Mouse (Mus musculus) gastrocnemius, adult 18-20 months (tissue): Measurements from ENCODE around the gene Entr1. TPM values are rescaled to one million over a fixed set of nuclear protein-coding genes. Genes with fewer than 3 reads are reported as not detected.
A peak's percentile ranks its signal among the peaks of the same experiment; 100 is the strongest.

Experiments used
- DNase-seq: peaks from one replicate; pipeline ENCODE4 v3.0.0; 2021; ENCODE audit warnings: low spot score
- long read RNA-seq, 2 experiments: library from polyadenylated mRNA; stranded (forward); transcript quantifications; one replicate each; pipeline ENCODE4 v2.0.0; 2021
- total RNA-seq, 2 experiments: library from RNA; stranded (reverse); gene quantifications; 2 replicates each; pipeline ENCODE4 v1.2.3; 2021

Gene Entr1
- 10 to 100 TPM; 24.3 to 25.6 TPM for total RNA-seq
- long read RNA-seq, experiment 1, transcript Entr1-201 (9 exons, 2,031 nt) = minor isoform, 10 of 40 reads
- long read RNA-seq, experiment 1, transcript Entr1-202 (8 exons, 1,955 nt) = major isoform, 13 of 40 reads
- long read RNA-seq, experiment 1, partial matches to known transcripts = 3 of 40 reads
- long read RNA-seq, experiment 1, other reads (novel, unspliced or antisense) = 13 of 40 reads
- long read RNA-seq, experiment 2, transcript Entr1-201 (9 exons, 2,031 nt) = minor isoform, 5 of 34 reads
- long read RNA-seq, experiment 2, transcript Entr1-202 (8 exons, 1,955 nt) = major isoform, 11 of 34 reads
- long read RNA-seq, experiment 2, partial matches to known transcripts = 2 of 34 reads
- long read RNA-seq, experiment 2, other reads (novel, unspliced or antisense) = 15 of 34 reads

DNA sequence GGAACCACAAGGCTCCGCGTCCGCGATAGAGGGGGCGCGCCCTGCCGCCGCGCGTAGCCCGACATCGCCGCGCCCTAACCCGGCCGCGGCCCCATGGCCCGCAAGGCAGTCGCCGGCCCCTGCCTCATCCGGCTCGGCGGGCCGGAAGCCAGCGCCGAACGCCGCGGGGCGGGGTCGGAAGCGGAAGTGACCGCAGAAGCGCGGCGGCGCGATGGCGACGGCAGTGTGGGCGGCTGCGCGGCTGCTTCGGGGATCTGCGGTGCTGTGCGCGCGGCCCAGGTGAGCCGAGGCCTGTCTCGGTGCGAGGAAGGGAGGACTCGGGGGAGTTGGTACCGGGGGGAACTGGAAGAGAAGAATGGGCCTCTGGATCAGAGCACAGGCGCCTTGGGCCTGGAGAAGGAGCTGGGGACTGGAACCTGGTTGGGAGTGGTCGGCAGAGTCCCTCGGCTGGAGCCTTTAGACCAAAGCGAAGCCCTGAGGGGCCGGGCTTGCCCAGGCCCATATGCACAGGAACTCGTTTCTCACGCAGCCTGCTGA lies at the start of gene Entr1, which contains the start of gene Pmpca:
Entr1 (minus strand) TSS at position 163 of the 537 bp plus-strand sequence.
Pmpca (plus strand) TSS at position 186 of the 537 bp plus-strand sequence.
- DNase-seq = peak; percentile 74

DNA sequence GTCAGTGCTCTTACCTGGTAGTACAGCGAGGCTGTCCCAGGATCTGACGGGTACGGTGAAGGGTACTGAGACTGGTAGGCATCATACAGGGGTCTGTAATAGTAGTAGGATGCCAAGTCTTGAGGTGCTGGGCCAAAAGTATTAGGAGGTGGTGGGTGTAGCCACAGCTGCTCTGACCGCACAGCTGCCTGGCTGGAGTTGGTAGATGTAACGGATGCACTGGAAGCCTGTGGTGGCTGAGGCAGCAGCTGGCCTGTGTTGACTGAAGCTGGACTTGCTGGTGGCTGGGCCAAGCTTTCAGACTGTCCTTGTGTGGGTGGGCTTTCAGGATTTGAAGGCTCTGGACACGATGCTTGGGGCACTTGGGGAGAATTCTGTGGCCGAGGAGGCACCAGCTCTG lies 49.3 kb upstream of the Entr1 start:
- DNase-seq = no peak

DNA sequence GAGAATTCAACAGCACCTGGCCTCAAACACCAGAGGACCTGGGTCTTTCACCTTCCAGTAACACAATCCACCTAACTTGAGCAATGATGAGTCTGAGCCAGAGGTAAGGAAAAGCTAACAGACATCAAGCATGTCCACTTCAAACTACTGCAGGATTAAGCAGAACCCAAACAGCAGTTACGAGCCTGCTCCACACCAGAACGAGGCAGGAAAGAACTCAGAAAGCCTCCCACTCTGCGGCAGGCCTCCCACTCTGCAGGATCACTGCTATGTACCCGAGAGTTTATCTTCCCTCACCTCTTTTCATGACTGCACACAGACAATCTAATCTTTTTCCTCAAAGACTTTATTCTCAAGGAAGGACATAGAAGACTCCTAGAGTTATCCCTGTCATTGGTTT lies 48.1 kb upstream of the Entr1 start:
- no peak for DNase-seq

DNA sequence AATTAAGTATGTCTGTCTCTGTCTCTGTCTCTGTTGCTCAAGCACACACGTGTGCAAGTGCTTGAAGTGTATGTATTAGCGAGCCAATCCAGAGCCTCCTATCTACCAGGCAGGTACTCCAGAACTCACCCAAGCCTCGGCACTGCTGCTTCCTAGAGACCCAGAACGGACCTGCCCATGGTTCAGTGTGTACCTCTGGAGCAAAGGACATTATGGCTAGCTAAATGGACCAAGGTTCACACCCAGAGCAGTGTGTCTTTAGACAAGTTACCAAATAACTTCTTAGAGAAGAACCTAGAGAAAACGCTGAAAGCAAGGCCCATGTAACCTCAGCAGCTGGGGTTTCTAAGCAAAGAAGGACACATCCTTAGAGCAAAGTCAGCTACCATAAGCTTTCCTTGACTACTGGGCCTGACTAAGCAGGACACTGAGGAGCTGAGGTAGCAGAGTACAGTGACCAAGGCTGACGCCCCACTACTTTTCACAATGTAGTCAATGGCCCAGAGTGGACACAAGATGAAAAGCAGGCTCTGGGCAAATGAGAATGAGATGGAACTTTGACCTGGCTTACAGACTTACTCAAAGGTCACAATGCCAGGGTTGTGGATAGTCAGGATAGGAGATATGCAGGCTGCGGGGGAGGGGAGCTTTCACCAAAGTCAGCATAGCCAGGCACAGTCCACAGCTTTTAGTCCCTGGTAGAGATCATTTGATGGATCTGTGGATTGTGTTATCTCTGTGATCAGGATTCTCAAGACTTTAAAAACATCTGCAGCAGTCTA lies 45.9 kb upstream of the Entr1 start:
- DNase-seq = no peak

DNA sequence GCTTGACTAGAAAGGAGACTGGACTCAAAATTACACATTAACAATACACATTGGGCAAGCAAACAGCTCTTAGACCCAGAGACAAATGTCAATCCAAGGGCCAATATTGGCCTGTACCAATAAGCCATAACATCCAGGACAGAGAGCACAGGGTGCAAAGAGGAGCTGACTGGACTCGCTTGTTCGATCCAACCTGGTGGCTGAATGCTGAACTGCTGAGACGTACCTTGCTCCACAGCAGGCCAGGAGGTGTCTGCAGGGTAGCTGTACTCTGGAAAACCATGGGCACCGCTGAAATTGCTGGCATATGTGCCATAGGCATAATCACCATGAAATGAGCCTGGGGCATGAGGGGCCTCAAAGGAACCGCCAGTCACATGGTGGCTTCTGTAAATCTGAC lies 40.7 kb upstream of the Entr1 start:
- DNase-seq = no peak

DNA sequence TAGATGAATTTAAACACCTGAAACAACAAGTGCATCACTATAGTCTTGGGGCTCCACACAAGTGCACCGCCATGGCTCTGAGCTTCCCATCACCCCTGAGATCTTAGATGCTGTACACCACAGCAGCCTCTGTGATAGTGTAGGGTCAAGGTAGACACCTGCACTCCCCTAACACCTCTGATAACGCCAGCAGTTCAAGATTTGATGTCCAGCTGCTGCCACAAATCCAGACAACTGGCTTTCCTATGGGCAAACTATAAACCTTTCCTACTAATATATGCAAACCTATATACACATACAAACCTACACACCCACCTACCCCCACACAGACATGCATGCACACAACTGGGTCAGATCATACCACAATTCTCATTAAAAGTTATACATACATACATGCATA lies 35.4 kb upstream of the Entr1 start:
- no peak for DNase-seq

DNA sequence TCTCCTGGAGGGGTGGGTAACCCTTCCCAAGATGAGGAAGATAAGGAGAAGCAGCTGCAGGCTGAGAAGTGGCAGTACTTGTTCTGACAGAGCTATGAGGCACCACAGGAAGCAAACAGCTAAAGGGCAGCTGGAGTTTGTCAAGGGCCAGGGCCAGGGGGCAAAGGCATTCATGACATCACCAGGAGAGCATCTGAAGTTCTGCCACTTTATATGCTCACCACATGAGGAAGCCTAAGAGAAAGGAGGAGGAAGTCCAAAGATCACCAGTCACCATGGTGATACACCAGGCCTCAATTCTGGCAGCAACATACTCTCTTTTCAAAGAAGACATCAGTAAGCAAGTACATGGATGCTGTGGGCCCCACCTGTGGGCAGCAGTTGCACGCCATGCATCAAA lies 34.0 kb upstream of the Entr1 start:
- DNase-seq = no peak

DNA sequence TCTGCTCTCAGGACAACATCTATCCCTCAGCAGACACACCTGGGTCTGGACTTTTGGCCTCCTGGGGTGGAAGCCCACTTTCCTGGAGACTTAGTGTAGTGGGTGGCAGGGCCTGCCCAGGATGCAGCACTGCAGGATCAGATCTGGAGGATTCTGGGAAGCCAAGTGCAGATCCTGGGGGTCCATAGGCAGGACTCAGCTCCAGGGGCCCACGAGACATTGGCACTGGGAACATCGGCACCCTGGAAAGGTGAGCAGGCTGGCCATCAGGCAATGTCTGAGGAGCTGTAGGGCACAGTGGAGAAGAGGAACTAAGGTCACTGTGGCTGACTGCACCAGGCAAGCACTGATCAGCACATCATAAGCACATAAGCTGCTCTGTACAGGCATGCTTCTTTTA lies 32.9 kb upstream of the Entr1 start:
- no peak for DNase-seq

DNA sequence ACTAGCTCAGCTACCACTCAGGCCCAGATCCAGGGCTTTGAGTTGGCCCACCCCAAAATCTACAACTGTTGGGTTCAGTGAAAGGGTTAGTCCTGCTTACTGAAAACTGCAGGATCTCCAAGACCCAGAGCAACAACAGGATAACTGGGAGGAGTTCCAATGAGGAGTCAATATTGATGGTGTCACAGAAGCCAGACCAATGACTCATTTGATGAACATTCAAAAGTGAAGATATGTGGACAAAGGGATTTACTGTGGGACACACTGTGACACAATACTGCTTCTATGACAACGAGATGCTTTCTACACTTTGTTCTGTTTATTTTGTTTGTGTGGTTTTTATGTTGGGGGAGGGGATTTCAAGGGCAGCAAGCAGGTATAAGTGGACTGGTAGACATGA lies 29.0 kb upstream of the Entr1 start:
- no peak for DNase-seq

DNA sequence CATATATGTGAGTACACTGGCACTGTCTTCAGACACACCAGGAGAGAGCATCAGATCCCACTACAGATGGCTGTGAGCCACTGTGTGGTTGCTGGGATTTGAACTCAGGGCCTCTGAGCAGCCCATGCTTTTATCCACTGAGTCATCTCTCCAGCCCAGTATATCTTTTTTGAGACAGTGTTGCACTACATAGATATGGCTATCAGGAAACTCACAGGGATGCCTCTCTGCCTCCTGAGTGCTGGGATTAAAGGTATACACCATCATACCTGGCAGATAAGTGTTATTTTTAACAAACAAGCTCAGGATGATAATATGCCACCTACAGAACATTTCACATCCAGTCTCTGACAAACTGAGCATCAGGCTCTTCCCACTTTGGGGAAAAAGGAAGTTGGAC lies 27.9 kb upstream of the Entr1 start:
- DNase-seq = no peak

DNA sequence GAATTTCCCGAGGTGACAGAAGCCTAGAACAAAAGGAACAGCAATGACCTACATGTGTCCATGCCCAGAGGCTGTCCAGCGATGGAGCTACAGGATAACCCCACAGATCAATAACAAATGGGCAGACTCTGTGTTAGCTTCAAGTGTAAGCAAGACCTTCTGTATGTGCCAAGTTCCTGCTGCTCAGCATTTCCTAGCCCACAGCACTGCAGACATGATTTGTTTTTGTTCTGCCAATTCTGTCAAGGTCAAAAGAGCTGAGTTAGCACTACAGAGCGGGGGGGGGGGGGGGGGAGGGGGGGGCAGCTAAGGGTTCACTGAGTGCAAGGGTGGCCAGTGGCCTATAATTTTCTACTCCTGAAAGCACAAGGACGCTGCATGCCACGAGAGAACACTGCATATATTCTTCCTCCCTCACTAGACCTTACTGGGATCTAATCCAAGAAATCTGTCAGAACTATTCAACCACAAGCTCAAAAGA lies 21.9 kb upstream of the Entr1 start:
- no peak for DNase-seq

DNA sequence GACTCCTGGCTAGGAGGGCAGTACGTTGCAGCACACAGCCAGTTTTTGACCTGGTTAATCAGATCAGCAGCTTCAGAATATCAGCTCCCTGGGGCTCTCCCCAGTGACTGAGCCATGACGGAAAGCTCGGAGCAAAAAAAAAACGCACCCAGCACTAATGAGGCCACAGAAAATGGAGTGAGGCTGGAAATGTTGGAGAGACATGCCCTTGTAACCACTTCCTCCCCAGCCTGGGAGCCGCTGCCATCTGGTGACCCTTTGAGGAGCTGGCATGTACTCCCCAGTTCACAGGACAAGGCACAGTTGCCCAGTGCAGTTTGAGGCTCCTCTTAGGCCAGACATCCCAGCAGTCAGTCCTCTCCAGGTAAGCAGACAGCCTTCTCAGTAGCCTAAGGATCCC lies 21.0 kb upstream of the Entr1 start:
- DNase-seq = no peak

DNA sequence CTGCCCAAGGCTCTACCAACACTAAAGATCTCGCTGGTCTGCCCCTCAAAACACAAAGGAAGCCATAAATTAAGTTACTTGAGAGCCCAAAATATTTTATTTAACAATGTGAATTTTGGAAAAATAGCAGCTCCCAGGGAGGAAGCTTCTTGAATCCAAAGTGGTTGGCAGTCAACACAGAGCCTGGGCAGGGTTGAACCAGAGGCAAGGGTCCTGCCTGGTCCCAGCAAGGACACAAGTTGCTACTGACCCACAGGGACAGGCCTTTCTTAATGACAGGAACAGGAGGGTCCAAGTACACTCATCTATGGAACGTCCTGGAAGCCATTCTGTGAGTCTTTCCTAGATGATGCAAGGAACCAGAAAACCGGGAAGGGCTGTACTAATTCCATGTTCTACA lies 20.2 kb upstream of the Entr1 start:
- no peak for DNase-seq

DNA sequence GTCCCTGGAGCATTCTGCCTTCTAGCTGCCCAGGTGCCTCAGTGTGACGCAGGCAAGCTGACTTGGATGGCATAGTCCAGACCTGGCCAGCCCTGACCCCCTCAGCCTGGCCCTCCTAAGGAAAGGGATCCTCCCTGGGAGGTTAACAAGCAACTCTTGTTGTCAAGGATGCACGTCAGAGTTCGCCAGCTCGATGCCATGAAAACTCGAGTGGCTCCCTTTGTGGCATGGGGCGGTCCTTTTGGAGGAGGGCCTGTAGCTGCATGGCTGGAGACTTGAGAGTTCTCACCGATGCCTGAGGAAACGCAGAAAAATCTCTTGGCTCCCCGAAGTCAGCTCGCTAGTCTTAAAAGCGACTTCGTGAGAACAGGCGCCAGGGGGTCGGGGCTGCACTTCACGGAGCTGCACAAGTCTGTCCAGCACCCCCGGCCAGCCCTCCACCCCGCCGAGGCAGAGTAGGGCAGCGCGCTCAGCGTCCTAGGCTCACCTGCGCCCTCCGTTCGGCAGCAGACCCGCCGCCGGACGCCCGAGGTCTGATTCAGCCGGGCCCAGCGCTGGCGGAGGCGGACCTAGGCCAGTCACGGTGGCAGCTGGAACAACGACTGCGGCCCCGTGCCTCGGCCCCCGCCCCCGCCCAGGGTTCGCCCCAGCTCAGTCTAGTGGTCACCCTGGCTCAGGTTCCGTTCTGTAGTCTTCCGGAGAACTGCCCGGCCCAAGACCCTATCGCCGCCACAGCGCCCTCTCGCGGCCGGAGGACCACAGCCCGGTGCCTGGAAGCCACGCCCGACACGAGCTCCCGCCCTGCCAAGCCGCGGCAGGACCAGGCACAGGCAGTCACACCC lies 19.6 kb upstream of the Entr1 start, which contains the start of gene Inpp5e:
Inpp5e (minus strand) TSS at position 689 of the 842 bp plus-strand sequence.
- DNase-seq = peak; percentile 98

DNA sequence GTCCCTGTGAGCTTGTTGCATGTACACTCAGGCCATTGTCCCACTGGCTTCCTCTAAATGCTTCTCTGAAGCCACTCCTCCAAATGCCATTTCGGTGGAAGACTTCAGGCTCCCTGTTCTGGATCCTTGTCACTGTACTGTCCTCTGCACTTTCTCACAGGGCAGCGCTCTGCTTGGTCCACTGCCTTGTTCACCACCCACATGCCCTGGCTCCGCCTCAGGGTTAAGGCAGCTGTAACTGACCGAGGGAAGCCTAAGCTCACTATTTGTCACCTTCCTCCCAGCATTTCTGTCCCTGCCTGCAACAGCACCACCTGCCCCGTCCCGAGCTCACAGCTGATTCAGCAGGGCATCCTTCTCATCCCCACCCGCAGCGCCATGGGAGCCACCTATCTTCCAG lies 14.2 kb upstream of the Entr1 start:
- DNase-seq = no peak

DNA sequence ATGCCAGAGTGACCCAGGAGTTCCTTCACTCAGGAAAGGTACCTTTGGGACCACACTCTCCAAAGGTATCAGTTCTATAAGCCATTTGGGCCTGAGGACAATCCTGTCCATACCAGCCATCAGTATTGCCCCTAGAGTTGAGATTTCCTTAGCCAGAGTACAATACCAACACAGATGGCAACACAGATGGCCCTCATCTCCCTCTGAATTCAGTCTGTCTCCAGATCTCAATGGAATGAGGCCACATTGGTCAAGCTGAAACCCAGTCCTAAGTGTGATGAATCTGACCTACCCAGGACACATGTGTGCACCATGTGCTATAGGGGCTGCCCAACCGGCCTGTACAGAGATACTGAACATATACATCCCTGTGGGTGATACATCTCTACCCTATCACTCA lies 13.1 kb upstream of the Entr1 start:
- no peak for DNase-seq

DNA sequence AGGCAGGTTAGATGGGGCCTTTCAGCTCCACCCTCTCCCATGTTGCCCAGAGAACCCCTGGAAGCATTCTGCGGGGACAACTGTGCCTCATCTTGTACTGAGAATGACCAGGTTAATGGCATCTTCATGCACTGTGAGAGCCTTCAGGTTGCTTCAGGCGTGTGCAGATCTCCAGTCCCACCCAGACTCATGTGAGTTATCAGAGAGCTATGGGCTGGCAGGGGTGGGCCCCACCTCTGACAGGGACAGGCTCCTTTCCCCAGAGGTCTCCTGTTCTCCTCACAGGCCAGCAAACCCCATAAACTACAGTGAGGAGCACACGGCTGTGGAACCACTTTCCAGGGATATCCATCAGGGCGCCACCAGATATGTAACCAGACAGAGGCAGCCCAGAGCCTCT lies 11.9 kb upstream of the Entr1 start:
- DNase-seq = no peak

DNA sequence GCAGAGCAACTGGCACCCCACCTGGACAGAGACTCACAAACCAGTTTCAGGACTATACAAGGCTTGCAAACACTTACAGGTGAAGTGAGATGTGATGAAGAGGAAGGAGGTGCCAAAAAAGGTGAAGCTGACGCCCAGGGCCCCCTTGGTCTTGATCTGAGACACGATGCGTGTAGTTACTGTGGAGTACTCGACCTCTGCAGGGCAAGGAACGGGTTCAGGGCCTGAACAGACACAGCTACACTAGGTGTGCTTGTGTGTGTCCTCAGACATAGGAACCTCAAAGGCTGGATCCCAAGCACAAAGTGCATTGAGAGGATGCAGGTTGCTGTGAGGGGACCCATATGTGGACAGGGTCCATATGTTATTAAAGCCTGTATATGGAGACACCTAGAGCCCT lies 11.2 kb upstream of the Entr1 start:
- no peak for DNase-seq

DNA sequence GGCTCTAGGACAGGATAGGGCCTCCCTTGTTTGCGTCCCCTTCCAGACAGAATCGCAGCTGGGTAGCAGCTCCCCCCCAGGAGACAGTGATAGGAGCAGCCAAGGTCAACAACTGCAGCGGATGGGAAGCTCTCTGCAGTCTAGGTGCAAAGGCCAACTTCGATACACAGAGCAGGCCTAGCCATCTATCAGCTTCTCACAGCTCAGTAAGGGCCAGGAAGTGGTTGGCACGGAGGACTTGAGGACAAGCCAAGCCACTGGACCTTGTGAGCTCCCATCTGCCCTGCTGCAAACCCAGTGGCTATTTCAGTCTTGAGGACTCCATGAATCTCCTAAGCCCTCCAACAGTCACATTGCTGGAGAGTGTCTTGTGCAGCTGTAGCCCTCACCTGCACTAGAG lies 10.5 kb upstream of the Entr1 start:
- peak; percentile 47 for DNase-seq

DNA sequence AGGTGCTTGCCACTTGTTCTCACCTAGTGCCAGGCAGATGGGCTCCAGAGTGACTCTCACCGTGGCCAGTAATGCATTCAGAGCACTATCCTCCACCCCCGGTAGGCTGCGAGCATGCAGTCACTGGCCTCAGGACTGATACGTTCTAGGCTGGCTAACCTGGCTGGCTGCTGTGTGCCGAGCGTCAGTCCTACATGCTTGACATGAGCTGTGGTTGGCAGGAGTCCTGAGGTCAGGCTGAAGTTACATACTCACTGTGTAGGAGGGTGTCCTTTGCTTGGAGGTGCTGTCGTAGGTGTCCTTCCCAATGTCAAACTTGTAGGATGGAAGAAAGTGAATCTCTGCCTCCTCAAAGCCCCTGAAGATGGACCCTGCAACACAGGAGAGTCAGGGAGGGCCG lies 9.9 kb upstream of the Entr1 start:
- no peak for DNase-seq

DNA sequence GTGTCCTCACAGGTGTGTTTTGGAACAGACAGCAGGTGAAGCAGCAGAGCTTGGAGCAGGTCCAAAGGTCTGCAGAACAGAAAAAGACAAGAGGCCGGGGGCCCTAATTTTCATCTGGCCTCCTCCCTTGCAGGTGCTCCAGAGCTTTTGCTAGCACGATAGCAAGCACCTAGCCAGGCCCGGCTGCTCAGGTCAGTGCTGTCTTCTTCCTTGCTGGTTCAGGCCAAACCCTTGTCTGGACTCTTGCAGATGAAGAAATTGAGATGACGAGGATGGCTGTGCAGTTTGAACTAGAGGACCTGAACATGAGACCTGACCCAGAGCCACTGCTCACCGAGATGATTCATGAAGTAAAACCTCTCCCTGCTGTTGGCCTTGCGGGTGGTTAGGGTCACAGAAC lies 2.5 kb upstream of the Entr1 start:
- DNase-seq = no peak
